Mouse (Mus musculus) embryonic facial prominence, embryonic 14.5 days (tissue): ENCODE data around the gene Tead1. TPM values are rescaled to one million over a fixed set of nuclear protein-coding genes. Genes with fewer than 3 reads are reported as not detected.
A peak's percentile ranks its signal among the peaks of the same experiment; 100 is the strongest.

Experiments
- ATAC-seq: fragments of 200-750 bp; cut with Nextera tagmentation; 2 replicates; pipeline ENCODE4 v1.8.0; 2017; ENCODE audit warnings: low read depth, moderate number of reproducible peaks, moderate TSS enrichment
- DNase-seq: peaks from one replicate; pipeline ENCODE4 v3.0.0-alpha.2; 2015; ENCODE audit warnings: low spot score
- H3K27ac ChIP-seq: fragments of 300-500 bp; sonication (generic); replicated peaks from 2 replicates; pipeline ENCODE4 v1.5.1; 2014; ENCODE audit warnings: low read depth, mild to moderate bottlenecking, low read length, moderate library complexity
- H3K27me3 ChIP-seq: fragments of 300-500 bp; sonication (generic); replicated peaks from 2 replicates; pipeline ENCODE4 v1.6.1; 2014; ENCODE audit warnings: low read length; ENCODE audit not compliant: control insufficient read depth, insufficient read depth
- H3K36me3 ChIP-seq: fragments of 300-500 bp; sonication (generic); 2 replicates; pipeline ENCODE4 v1.6.1; 2014; ENCODE audit warnings: low read length, mixed read lengths; ENCODE audit not compliant: control insufficient read depth, insufficient read depth
- H3K4me1 ChIP-seq: fragments of 300-500 bp; sonication (generic); 2 replicates; pipeline ENCODE4 v1.6.1; 2014; ENCODE audit warnings: antibody characterized with exemption, low read length; ENCODE audit not compliant: control insufficient read depth, insufficient read depth
- H3K4me2 ChIP-seq: fragments of 300-500 bp; sonication (generic); 2 replicates; pipeline ENCODE4 v1.6.1; 2014; ENCODE audit warnings: low read depth, mild to moderate bottlenecking, low read length, moderate library complexity, mixed read lengths
- H3K4me3 ChIP-seq: fragments of 300-500 bp; sonication (generic); 2 replicates; pipeline ENCODE4 v1.5.1; 2014; ENCODE audit warnings: low read depth, mild to moderate bottlenecking, low read length
- H3K9ac ChIP-seq: fragments of 300-500 bp; sonication (generic); 2 replicates; pipeline ENCODE4 v1.6.1; 2014; ENCODE audit warnings: low read depth, mild to moderate bottlenecking, low read length, moderate library complexity, mixed read lengths
- H3K9me3 ChIP-seq: fragments of 300-500 bp; sonication (generic); 2 replicates; pipeline ENCODE4 v1.6.1; 2016; ENCODE audit warnings: low read length; ENCODE audit not compliant: control insufficient read depth
- WGBS: fragments of 180-500 bp; shearing (Covaris S2); extraction: QIAGEN DNeasy Blood & Tissue Kit; methylation state at CpG from one replicate; pipeline ENCODE4 v1.1.7; 2014; 5-methylcytosine and 5-hydroxymethylcytosine counted together
- polyA plus RNA-seq: library from polyadenylated mRNA; unstranded; fragments of >200 nt; fragmentation: Nextera tagmentation; extraction: Ambion mirVana; gene quantifications from 2 replicates; pipeline ENCODE4 v1.2.1, GENCODE M21; 2014

The Tead1 gene
- polyA plus RNA-seq, 1 experiment from 2014 or later: 18.2 TPM

DNA sequence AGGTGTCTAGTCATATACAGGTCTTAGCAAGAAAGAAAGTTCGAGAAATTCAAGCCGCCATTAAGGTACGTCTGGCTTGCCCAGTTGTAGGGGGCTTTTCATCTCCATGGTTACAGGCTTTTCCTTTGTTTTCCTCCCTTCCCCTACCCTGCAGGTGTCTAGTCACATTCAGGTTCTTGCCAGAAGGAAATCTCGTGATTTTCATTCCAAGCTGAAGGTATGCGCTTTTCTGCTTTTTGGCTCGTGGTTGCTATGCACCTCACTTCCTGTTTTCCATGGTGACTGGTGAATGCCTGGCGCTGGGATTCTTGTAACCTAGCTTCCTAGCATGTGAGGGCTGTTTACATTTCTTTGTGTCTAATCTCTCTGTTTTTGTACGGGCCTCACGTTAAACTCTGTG, 162.8 kb downstream of the Tead1 start:
- peaks cover 13% of the 10 kb centered on the region for H3K4me1 ChIP-seq
- 0 out of 2 replicates have a peak, but pooled peaks cover 5% of the 10 kb centered on the region for H3K9me3 ChIP-seq
- 0 out of 2 replicates have a peak overlapping the region, but pooled peaks have one; percentile 22 for H3K9ac ChIP-seq
- ATAC-seq: peak; percentile 88
- peak; percentile 90 for DNase-seq
- H3K27ac ChIP-seq: peak overlapping the region; percentile 76; the same call in 1 of the 2 replicates
- 0 out of 2 replicates have a peak, but pooled peaks cover 5% of the 10 kb centered on the region for H3K36me3 ChIP-seq
- no peaks in the 10 kb centered on the region for H3K27me3 ChIP-seq
- 0 out of 2 replicates have a peak overlapping the region, but pooled peaks have one; percentile 9 for H3K4me3 ChIP-seq
- peak overlapping the region; percentile 44 for H3K4me2 ChIP-seq
- 19% methylated on average over 9 of the region's 9 CpGs for WGBS

- 0 out of 2 replicates have a peak, but pooled peaks cover 15% of the 10 kb centered on the region for H3K36me3 ChIP-seq
- ATAC-seq: peak; percentile 23; the same call in 1 of the 2 replicates
These were observed 172.2 kb downstream of the Tead1 start for GRCm38 (mm10) chr7:112851281-112851744.

GRCm38 (mm10) chr7:112852149-112852839, 173.2 kb downstream of the Tead1 start:
- WGBS: 61% methylated on average over 7 of the region's 7 CpGs
- ATAC-seq: no peak

More at GRCm38 (mm10) chr7:112851281-112851744, 172.2 kb downstream of the Tead1 start:
- Histone ChIP-seq H3K9me3 (no peaks in the 10 kb centered on the region), H3K9ac (no peak overlapping the region), H3K27ac (0 out of 2 replicates have a peak overlapping the region, but pooled peaks have one; percentile 16), H3K4me2 (no peak overlapping the region), H3K4me1 (peaks cover 21% of the 10 kb centered on the region), H3K4me3 (no peak overlapping the region), H3K27me3 (no peaks in the 10 kb centered on the region)
- WGBS: 53% methylated on average over 8 of the region's 8 CpGs
- DNase-seq: no peak

DNA sequence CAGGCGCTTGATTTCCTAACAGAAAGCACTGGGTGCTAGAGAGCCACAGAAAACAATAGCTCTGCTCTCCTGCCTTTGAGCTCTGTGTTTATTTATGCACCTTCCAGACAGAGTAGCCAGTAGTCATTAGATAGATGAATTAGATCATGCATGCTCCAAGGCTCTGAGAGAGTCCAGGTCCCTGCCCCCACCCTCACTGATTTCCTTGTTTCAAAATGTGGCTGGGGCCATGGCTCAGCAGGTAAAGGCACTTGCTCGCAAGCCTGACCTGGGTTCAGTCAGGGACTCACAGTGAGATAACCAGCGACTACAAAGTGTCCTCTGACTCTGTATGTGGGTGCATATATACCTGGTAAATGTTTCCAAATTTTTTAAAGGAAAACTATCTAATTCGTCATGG, 174.7 kb downstream of the Tead1 start:
- H3K4me1 ChIP-seq: peaks cover 28% of the 10 kb centered on the region
- DNase-seq (no peak), ATAC-seq (no peak)
- no peaks in the 10 kb centered on the region for H3K27me3 ChIP-seq
- H3K27ac ChIP-seq: no peak overlapping the region
- no peak overlapping the region for H3K9ac ChIP-seq
- peaks cover 28% of the 10 kb centered on the region; the same call in 1 of the 2 replicates for H3K36me3 ChIP-seq
- H3K4me3 ChIP-seq: no peak overlapping the region
- 68% methylated on average over 4 of the region's 4 CpGs for WGBS
- no peaks in the 10 kb centered on the region for H3K9me3 ChIP-seq
- no peak overlapping the region for H3K4me2 ChIP-seq

More at GRCm38 (mm10) chr7:112852149-112852839, 173.2 kb downstream of the Tead1 start:
- Histone ChIP-seq H3K4me1 (peaks cover 28% of the 10 kb centered on the region), H3K36me3 (0 out of 2 replicates have a peak, but pooled peaks cover 15% of the 10 kb centered on the region), H3K27ac (no peak overlapping the region), H3K9ac (no peak overlapping the region), H3K27me3 (no peaks in the 10 kb centered on the region), H3K4me3 (no peak overlapping the region), H3K9me3 (no peaks in the 10 kb centered on the region), H3K4me2 (no peak overlapping the region)
- no peak for DNase-seq

GRCm38 (mm10) chr7:112854516-112854915, 175.4 kb downstream of the Tead1 start:
- ATAC-seq: no peak

DNA sequence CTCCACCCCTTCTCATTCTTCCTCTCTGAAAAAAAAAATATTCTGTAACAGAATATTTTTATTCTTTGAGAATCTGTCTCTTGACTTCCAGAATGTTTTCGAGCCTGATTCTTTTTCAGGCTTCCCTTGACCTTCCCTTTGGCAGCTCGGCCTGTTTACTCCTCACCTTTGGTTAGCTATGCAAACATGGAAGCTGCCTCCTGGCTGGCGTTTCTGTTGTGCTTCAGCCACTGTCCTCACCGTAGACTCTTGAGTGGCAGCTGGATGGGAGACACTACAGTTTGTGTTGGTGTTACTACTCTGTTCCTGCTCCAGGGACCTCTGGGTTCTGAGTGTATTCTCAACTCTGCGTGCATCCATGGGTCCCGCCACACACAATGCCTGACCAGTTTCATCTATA, 176.3 kb downstream of the Tead1 start:
- H3K27ac ChIP-seq: no peak overlapping the region
- ATAC-seq: no peak
- H3K9ac ChIP-seq: no peak overlapping the region
- peaks cover 28% of the 10 kb centered on the region for H3K4me1 ChIP-seq
- no peak for DNase-seq
- no peak overlapping the region for H3K4me3 ChIP-seq
- peaks cover 22% of the 10 kb centered on the region; the same call in 1 of the 2 replicates for H3K36me3 ChIP-seq
- WGBS: 60% methylated on average over 6 of the region's 6 CpGs
- no peaks in the 10 kb centered on the region for H3K27me3 ChIP-seq
- no peak overlapping the region for H3K4me2 ChIP-seq
- H3K9me3 ChIP-seq: no peaks in the 10 kb centered on the region

More at GRCm38 (mm10) chr7:112854516-112854915, 175.4 kb downstream of the Tead1 start:
- Histone ChIP-seq H3K9me3 (no peaks in the 10 kb centered on the region), H3K9ac (no peak overlapping the region), H3K27me3 (no peaks in the 10 kb centered on the region), H3K36me3 (peaks cover 25% of the 10 kb centered on the region; the same call in 1 of the 2 replicates), H3K4me2 (no peak overlapping the region), H3K27ac (no peak overlapping the region), H3K4me1 (peaks cover 28% of the 10 kb centered on the region), H3K4me3 (no peak overlapping the region)
- no peak for DNase-seq
- 43% methylated on average over 5 of the region's 5 CpGs for WGBS

- H3K4me1 ChIP-seq: peaks cover 28% of the 10 kb centered on the region
- no peaks in the 10 kb centered on the region for H3K27me3 ChIP-seq
- peaks cover 25% of the 10 kb centered on the region; the same call in 1 of the 2 replicates for H3K36me3 ChIP-seq
- H3K4me2 ChIP-seq: no peak overlapping the region
- H3K9me3 ChIP-seq: no peaks in the 10 kb centered on the region
- H3K9ac ChIP-seq: no peak overlapping the region
- no peak overlapping the region for H3K4me3 ChIP-seq
- ATAC-seq: peak; percentile 41; the same call in 1 of the 2 replicates
- H3K27ac ChIP-seq: peak overlapping the region; percentile 8; the same call in 1 of the 2 replicates
- WGBS: 22% methylated on average over 7 of the region's 7 CpGs
- no peak for DNase-seq
These were observed 177.0 kb downstream of the Tead1 start for GRCm38 (mm10) chr7:112856121-112856571.

GRCm38 (mm10) chr7:112856583-112856982, 177.5 kb downstream of the Tead1 start:
- peak; percentile 19; the same call in 1 of the 2 replicates for ATAC-seq

More at GRCm38 (mm10) chr7:112856583-112856982, 177.5 kb downstream of the Tead1 start:
- peak overlapping the region; percentile 8; the same call in 1 of the 2 replicates for H3K27ac ChIP-seq
- H3K9ac ChIP-seq: no peak overlapping the region
- no peaks in the 10 kb centered on the region for H3K9me3 ChIP-seq
- peaks cover 29% of the 10 kb centered on the region; the same call in 1 of the 2 replicates for H3K36me3 ChIP-seq
- H3K4me3 ChIP-seq: no peak overlapping the region
- peak; percentile 51 for DNase-seq
- no peaks in the 10 kb centered on the region for H3K27me3 ChIP-seq
- H3K4me2 ChIP-seq: no peak overlapping the region
- 32% methylated on average over 10 of the region's 10 CpGs for WGBS
- peaks cover 25% of the 10 kb centered on the region for H3K4me1 ChIP-seq
